Mouse (Mus musculus) adrenal gland, postnatal 10 days (tissue): Measurements from ENCODE around the gene Gm21969. TPM values are rescaled to one million over a fixed set of nuclear protein-coding genes. Genes with fewer than 3 reads are reported as not detected.

ENCODE experiments used
- DNase-seq: peaks from one replicate; pipeline ENCODE4 v3.0.0; 2021; ENCODE audit warnings: mixed read lengths
- microRNA-seq: library from miRNA; unstranded; fragments of <30 nt; microRNA quantifications from one replicate; pipeline ENCODE4 v1.2.0, GENCODE M21; 2021
- total RNA-seq, 2 experiments: library from RNA; stranded (reverse); gene quantifications; 2 replicates each; pipeline ENCODE4 v1.2.3; 2021

The Gm21969 gene
- total RNA-seq, 2 experiments from 2014 or later, result not detected

DNA sequence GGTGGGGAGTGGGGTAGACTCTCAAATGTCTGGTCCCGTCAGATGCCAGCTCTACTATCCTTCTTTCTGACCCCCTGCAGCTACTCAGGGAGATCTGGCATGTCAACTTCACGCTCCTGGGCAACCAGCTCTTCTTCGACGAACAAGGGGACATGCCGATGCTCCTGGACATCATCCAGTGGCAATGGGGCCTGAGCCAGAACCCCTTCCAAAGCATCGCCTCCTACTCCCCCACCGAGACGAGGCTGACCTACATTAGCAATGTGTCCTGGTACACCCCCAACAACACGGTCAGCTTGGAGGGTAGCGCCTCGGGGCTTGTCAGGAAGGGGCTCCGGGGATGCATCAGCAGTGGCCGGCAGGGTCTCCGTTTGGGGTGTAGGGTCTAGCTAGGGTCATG lies 58.9 kb downstream of the Gm21969 start:
- no peak for DNase-seq

- DNase-seq, result no peak
These were observed 64.6 kb downstream of the Gm21969 start for GRCm38 (mm10) chr4:139667632-139668031.

- peak; percentile 72 for DNase-seq
These were observed 66.9 kb downstream of the Gm21969 start for GRCm38 (mm10) chr4:139669847-139670246.

GRCm38 (mm10) chr4:139675696-139676095 lies 72.7 kb downstream of the Gm21969 start:
- DNase-seq, result no peak

DNA sequence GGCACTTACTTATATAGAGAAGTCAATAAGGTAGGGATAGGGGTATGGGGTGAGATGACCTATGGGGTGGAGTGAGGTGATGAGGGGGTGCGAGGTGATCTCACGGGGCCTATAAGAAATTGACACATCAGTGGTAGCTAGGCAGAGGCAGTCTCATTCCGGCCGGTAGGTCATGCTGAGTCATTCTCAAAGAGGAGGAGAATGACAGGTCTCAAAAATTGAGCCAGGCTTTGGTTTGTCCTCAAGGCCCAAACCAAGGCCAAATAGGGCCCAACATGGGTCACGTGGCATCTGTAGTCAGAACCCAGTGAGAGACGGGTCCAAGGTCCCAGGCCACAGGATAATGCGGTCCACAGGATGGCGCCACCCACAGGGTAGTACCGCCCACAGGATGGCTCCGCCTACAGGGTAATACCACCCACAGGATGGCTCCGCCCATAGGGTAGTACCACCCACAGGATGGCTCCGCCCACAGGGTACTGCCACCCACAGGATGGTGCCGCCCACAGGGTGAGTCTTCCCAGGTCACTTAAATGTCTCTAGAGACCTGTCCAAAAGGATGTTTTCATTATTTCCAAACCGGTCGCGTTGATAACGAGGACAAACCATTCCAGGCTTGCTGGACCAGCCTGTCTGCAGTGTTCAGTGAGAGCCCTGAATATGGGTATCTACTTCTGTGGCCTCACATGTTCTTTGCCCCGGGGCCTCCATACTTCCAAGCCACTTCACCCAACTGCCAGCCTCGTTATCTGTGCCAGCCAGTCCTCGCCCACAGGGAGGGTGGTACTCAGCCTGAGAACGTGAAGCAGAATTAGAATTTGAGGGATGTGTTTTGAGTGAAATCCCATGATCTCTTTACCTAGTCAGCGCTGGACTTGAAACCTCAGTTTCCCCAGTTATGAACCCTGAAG lies 81.0 kb downstream of the Gm21969 start:
- peak; percentile 76 for DNase-seq

DNA sequence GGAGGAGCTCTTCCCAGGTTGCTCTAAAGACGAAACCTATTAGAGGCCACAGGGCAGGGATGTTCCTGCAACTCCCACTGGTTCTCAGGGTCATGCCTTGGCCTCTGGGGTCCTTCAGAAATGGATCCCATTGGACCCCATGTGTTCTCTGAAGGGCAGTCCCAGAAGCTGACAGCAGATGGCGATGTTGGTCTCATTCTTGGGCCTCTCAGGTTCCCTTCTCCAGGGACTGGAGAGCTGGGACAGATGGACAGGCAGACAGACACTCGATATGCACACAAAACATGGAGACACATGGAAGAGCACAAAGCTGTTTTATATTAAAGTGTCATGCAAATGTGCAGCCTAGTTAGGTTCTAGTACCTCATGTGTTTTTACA lies 81.6 kb downstream of the Gm21969 start:
- peak; percentile 83 for DNase-seq

DNA sequence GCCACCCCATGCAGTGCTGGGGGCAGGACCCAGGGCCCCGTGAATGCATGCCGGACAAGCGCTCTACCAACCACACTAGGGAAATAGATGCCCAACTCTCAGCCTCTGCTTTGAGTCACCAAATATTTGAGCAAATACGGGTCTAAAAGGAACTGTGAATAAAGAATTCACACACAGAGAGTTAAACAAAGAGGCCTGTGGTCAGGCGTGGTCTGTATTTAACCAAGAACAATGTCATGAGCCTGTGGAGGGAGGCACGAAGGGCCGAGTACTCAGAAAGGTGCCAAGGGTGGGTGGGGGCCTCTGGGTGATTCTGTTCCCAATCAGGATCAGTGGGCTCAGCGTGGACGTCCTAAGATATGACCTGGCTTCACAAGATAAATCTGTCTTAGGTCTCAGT lies 85.1 kb downstream of the Gm21969 start:
- no peak for DNase-seq

DNA sequence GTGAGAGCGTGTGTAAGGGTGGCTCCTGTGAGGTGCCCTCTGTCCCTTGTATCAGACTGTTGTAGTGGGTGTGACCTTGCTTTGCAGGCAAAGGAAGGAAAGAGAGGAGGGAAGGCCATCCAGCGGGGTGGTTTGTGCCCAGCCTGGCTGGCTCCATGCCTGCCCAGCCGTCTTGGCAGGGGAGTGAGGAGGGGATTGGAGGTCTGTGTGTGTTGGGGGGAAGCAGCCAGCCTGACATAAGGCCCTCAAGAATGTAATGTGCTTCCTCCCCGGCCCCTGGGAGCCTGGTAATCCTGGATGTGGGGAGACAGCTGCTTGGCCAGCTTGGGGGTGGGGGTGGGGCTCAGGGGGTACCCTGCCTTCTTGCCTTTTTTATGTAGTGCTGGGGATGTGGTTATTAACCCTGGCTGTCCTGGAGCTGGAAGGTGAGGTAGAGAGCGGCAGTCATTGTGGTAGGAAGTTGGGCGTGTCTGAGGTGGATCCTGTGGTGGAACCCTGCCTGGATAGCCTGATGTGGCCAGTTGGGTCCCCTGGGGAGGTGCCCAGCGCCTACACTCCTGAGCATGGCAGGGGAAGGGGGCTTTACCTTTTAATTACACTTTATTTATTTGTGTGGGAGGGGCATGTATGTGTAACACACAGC lies 86.8 kb downstream of the Gm21969 start:
- DNase-seq, result peak; percentile 10

DNA sequence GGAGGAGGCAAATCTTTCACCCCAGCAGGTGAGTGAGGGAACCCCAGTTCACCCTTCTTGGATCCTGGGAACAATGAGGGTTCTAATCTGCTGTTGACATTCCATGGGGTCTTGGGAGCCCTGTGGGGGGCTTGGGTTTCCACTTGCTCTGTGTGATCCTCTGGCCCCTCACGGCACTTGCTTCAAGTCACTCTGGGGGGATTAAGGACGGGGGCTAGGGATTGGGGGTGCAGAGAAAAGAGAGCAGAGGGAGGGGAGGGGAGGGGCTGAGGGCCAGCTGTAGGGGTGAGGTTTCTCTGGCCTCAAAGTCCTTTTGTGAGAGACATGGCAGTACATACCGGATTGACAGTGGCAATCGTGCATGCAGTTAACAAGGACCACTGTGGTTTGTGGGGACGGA lies 90.3 kb downstream of the Gm21969 start:
- no peak for DNase-seq

DNA sequence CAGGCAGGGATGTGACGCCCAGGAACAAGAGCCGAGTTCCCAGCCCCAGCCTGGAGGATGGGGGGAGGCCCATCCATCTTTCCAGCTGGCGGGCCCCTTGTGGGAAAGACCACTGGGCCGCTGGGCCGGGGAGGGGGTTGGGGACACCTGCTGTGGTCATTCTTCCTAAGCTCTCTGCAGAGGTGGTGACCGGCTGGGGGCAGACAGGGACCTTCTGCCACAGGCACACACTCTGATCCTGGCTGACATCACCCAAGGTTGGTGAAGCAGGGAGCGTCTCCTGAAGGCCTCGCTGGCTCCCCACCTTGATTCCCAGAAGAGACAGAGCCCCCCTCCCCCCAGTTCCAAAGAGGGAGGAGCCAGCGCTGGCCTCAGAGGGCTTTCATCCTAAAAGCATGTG lies 94.8 kb downstream of the Gm21969 start:
- no peak for DNase-seq

DNA sequence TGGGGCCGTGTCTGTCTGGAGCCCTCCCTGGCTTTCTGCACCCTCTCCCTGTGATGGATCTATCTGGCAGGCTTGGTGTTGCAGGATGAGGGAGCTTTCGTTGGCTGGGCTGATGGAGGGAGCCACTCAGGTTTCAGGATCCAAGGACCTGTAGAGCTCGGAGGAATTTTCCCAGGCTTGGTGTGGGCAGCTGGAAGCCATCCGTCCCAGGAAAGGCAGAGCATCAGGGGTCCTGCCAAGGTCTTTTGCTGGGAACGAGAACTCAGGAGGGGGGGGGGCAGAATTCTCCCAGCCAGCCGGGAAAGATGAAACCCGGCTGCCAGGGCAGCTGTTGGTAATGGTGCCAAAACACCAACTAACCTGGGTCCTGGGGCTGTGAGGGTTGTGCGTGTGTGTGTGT lies 95.6 kb downstream of the Gm21969 start:
- no peak for DNase-seq

DNA sequence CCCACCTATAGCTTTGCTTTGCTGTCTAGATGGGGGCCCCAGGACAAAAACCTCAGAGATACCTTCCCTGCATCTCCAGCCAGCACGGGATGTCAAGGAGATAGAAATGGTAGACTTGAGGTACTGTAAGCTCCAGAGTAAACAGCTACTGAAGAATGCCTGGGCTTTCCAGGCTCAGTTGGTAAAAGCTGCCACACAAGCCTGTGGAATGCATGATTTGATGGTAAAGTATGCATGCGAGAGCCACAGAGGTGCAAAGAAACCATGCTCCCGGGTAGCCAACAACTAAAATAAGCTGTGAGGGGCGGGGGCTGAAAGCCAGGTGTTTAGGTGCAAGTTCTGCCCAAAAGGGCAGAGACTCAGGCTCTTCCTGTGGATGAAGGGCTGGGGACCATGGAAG lies 99.9 kb downstream of the Gm21969 start:
- no peak for DNase-seq

GRCm38 (mm10) chr4:139703468-139703867 lies 100.5 kb downstream of the Gm21969 start:
- DNase-seq, result no peak

- no peak for DNase-seq
These were observed 103.0 kb downstream of the Gm21969 start for GRCm38 (mm10) chr4:139705986-139706385.

GRCm38 (mm10) chr4:139710467-139711334 lies 107.7 kb downstream of the Gm21969 start:
- DNase-seq, result no peak

Small RNA genes within 50 kb of the gene (microRNA-seq; reads per million reads assigned to microRNA genes)
- gene Gm25571 (not detected), gene Mir7020 (1.8 reads per million)

Other genes starting within 250 kb of the Gm21969 start
- 10 to 100 TPM; 16.4 to 17.5 TPM for gene Iffo2, start 72.6 kb upstream of the Gm21969 start, total RNA-seq
- gene Aldh4a1, start 19.7 kb downstream of the Gm21969 start, total RNA-seq, result 10 to 100 TPM; 62.7 to 84.6 TPM
- gene Tas1r2, start 50.4 kb downstream of the Gm21969 start, total RNA-seq, result not detected
- gene Pax7, start 230.3 kb downstream of the Gm21969 start, total RNA-seq, result under 1 TPM; 0.15 to 0.64 TPM